Mouse (Mus musculus): Measurements from ENCODE around the gene Ces1d. TPM values are rescaled to one million over a fixed set of nuclear protein-coding genes. Genes with fewer than 3 reads are reported as not detected.

Gene Ces1d
- total RNA-seq, 2 experiments from 2014 or later, result 29.5 to 57.4 TPM

DNA sequence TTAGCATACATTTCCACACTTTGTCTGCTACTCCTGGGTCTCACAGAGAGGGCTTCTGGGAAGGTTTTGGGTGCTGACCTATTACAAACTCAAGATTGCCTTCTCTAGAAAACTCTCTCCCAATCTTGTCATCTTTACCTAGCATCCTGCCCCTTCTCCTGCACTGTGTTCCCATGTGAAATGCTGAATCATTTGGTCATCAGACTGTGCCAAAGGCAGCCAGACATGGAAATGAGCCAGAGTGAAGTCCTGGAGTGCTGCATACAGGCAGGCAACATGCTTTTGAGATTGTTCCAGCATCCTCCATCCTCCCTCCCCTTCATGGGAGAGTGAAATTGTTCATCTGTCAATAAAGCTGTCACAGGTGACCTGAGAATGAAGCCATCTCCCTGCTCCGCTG lies 46.2 kb downstream of the Ces1d start:
- DNase-seq, result peak; percentile 5 to 19
- intact Hi-C loops (cut with DNase I), result no loop called here

DNA sequence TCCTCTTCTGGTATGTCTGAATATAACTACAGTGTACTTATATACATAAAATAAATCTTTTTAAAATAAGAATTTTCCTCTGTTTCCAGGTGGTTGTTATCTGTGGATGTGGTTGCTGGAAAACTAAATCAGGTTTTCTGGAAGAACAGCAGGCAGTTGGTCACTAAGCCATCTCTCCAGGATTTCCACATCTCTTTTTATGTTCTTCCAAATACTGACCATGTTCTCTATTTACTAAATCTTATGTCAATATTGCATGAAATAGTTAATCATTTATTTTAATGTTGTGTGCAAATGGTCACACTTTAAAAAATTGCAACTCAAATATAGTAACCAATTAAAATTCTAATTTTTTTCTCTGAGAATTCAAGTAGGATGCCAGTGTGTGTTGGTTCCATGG lies 50.3 kb downstream of the Ces1d start:
- DNase-seq, result no peak
- intact Hi-C loops (cut with DNase I), result no loop called here

DNA sequence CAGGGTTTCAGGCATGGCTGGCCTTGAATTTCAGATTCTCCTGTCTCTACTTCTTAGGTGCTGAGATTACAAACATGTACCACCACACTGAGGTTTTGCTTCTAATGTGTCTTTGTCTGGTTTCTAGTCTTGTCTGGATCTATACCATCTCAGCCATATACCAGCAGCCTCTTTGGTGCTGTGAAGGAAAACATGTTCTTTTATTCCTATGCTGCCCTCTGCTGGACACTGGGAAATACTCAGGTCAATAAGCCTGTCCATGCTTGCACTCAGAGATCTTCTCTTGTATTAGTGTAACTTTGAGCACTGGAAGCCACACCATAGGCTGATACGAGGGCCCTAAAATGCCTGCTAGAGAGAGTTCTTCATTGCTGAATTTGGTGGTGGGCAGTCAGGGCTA lies 56.9 kb downstream of the Ces1d start:
- intact Hi-C loops (cut with DNase I), result loop anchor here (1.0 kb wide), 1 partner anchor 82 kb away; no protein-coding TSS in a partner anchor
- DNase-seq, result peak; percentile 63 to 73

DNA sequence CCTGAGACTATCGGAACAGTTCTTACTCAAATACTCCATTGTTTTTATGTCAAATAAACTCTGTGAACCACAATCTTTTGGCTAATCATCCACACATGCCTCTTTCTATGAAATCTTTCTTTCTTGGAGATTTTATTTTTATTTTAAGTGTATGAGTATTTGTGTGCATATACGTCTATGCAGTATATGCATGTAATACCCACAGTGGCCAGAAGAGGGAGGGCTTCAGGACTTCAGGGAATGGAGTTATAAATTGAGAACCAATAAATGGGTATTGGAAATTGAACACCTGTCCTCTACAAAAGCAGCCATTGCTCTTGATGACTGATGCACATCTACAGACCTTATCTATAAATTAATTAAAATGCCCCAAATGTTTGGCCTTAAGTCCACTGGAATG lies 65.4 kb downstream of the Ces1d start:
- intact Hi-C loops (cut with DNase I), result no loop called here

DNA sequence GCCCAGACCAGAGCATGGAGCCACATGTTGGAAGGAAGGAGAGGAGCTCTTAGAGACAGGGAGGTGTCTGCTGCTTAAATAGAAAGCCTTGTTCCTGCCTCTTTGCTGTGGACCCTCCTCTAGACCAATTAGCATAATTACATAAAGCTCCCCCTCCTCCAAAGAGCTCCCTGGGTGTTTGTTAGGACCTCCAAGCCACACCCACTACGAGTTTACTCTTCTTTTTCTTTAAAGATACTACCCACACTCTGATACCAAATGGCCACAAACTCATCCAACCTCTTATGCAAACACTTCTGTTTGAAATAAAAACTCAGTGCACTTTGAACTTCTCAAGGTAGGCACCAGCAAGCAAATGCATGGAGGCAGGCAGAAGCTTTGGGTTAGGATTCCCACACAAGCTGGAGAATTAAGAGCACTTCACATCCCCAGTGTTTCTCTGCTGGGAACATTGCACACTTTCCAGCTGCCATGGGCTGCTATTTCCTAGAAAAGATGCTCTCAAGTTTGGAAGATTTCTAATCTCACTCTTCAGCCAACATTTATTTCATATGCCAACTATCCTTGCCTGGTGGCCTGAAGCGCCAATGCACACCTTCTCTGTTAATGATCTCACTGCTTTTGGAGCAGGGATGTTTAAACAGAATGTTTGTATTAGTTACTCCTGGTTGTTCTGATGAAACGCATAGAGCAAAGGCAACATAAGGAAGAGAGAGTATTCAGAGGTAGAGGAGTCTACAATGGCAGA lies 66.2 kb downstream of the Ces1d start, which contains the start of gene Ces1c:
Ces1c (minus strand) TSS at position 51 of the 748 bp plus-strand sequence.
- no peak for DNase-seq
- intact Hi-C loops (cut with DNase I), result no loop called here

More for the DNA sequence above, 65.4 kb downstream of the Ces1d start:
- no peak for DNase-seq

DNA sequence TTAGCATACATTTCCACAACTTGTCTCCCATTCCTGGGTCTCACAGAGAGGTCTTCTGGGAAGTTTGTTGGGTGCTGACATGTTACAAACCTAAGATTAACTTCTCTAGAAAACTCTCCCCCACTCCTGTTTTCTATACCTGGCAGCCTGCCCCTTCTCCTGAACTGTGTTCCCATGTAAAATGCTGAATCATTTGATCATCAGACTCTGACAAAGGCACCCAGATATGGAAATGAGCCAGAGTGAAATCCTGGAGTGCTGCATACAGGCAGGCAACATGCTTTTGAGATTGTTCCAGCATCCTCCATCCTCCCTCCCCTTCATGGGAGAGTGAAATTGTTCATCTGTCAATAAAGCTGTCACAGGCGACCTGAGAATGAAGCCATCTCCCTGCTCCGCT lies 71.2 kb downstream of the Ces1d start:
- intact Hi-C loops (cut with DNase I), result no loop called here
- DNase-seq, result peak; percentile 12 to 14

DNA sequence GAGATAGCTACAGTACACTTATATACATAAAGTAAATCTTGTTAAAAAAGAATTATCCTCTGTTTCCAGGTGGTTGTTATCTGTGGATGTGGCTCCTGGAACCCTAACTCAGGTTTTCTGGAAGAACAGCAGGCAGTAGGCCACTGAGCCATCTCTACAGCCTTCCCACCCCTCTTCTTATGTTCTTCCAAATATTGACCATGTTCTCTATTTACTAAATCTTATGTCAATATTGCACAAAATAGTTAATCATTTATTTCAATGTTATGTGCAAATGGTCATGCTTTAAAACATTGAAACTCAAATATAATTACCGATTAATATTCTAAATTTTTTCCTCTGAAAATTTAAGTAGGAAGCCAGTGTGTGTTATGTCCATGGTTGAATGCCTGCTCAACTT lies 75.6 kb downstream of the Ces1d start:
- no peak for DNase-seq
- intact Hi-C loops (cut with DNase I), result no loop called here

Other genes starting within 250 kb of the Ces1d start
- under 1 TPM; 0.10 to 0.12 TPM for gene Slc6a2, start 237.8 kb downstream of the Ces1d start, total RNA-seq (2021)
- gene Ces1a, start 149.6 kb downstream of the Ces1d start, total RNA-seq (2021), result not detected
- not detected for gene Ces1b, start 117.8 kb downstream of the Ces1d start, total RNA-seq (2021)
- gene Ces1c, start 66.6 kb downstream of the Ces1d start, total RNA-seq (2021), result not detected
- 1 to 10 TPM in 1 of 2 experiments, under 1 TPM in 1; 0.94 to 1.0 TPM for gene Ces1e, start 31.8 kb upstream of the Ces1d start, total RNA-seq (2021)
- gene Ces1f, start 81.9 kb upstream of the Ces1d start, total RNA-seq (2021), result under 1 TPM; 0.72 to 0.86 TPM
- gene Ces1g, start 139.5 kb upstream of the Ces1d start, total RNA-seq (2021), result not detected
- not detected for gene Ces1h, start 181.9 kb upstream of the Ces1d start, total RNA-seq (2021)

Measured in heart, postnatal 10 days (tissue).